Mouse (Mus musculus): ENCODE measurements around the gene Camk2g.
"Not testable (repeated sequence)": the region's sequence is repeated elsewhere in the genome, so short reads cannot be mapped to it uniquely, and the experiment has no call there.

DNA sequence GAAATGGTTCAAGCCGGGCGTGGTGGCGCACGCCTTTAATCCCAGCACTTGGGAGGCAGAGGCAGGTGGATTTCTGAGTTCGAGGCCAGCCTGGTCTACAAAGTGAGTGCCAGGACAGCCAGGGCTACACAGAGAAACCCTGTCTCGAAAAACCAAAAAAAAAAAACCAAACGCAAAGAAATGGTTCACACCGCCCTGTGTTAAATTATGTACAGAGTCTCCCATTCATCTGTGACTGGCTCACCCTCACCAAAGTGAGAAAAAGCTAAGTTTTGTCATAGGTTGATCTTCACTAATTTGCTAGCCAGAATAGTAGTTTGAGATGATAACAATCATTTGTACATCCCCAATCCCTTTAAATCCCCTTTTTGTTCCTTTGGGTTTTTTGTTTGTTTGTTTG is 90.4 kb downstream of the Camk2g start:
- not testable (repeated sequence) for TF ChIP-seq CTCF (IDR thresholded peaks at IDR 0.05; ENCODE audit: borderline replicate concordance, insufficient read depth, low read depth, low read length); POLR2A (IDR thresholded peaks at IDR 0.05; ENCODE audit: borderline replicate concordance, insufficient read depth, low read length)
